Mouse (Mus musculus): ENCODE measurements around the gene Il10ra.

DNA sequence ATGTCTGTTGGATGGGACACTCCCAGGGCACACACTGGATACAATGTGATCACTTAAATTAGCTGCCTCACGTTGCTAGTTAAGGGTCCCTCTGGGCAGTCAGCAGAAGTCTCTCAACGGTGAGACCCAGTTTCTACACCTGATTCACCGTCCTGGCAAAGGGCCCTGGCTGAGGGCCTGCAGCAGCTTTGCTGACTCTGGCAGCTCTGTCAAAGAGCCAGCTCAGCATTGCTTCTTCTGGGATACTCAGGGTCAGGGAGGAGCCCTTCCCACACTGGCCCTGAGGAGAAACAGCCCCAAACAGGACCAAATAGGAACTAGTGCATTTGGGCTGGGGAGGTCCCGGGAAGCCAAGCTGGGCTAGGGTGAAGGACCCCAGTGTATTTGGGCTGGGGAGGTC is 7.5 kb downstream of the Il10ra start:
- TF ChIP-seq CTCF (IDR thresholded peaks at IDR 0.05; ENCODE audit: borderline replicate concordance, insufficient read depth, low read length) = no peak
- TF ChIP-seq POLR2A (IDR thresholded peaks at IDR 0.05; ENCODE audit: low read depth, low read length) = no peak

All from embryonic fibroblast, embryonic 13.5 days (primary cell).